Mouse (Mus musculus): ENCODE data around the gene Wfdc5. TPM values are rescaled to one million over a fixed set of nuclear protein-coding genes. Genes with fewer than 3 reads are reported as not detected.

Gene Wfdc5
- polyA plus RNA-seq, 1 experiment from 2014 or later, result not detected

DNA sequence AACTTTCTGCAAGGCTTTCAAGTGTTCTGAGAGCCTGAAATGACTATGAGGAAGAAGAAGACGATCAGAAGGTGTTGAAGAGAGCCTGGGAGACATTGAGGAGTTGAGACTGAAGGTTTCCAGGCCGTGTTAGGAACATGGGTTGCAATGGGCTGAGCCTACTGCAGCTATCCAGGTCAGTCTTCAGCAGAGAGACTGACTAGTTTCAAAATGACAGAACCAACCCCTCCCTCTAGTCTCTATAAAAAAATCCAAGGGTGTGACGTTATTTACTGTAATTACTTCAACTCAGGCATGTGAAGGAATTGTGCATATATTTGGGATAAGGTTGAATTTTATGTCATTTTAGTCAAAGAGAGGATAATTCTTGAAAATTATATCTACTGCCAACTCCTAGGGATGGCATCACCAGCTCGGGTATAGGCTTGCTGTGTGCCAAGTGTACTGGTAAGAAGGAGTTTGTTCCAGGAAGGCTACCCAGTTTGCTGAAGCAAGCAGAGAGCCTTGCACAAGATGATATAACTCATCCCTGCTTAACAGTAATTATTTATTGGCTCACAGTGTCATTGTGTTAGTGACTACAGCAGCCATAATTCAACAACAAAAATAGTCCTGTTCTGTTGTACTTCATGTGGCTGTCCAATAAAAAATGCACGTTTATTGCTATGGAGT is 12.6 kb upstream of the Wfdc5 start:
- Histone ChIP-seq H3K4me1 (no peaks in the 10 kb centered on the region), H3K9me3 (no peaks in the 10 kb centered on the region), H3K4me2 (no peak overlapping the region), H3K27ac (no peak overlapping the region), H3K4me3 (no peak overlapping the region), H3K27me3 (no peaks in the 10 kb centered on the region), H3K36me3 (no peaks in the 10 kb centered on the region), H3K9ac (no peak overlapping the region)
- ATAC-seq (ENCODE audit: insufficient number of reproducible peaks, insufficient read depth, low FRiP score, low TSS enrichment, low read depth), result no peak
- WGBS, result 85% methylated on average over 5 of the region's 5 CpGs

DNA sequence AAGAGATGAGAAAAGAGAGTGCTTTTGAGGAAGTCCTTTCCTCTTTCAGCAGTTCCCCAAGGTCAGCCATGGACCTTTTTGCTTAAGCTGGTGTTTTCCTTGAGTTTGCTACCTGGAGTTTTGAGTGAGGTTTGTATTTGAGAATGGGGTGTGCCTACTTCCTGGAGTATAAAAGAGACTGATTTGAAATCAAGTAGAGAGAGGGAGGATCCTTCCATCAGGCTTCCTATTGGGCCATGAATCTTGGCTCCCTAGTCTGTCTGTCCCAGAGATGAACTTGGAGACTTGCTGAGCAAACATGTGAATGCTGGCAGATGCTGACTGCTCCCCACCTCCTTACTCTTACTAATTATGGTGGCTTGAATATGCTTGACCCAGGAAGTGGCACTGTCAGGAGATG is 9.7 kb upstream of the Wfdc5 start:
- Histone ChIP-seq H3K27me3 (no peaks in the 10 kb centered on the region), H3K9ac (no peak overlapping the region), H3K27ac (no peak overlapping the region), H3K9me3 (no peaks in the 10 kb centered on the region), H3K4me2 (no peak overlapping the region), H3K4me1 (no peaks in the 10 kb centered on the region), H3K36me3 (no peaks in the 10 kb centered on the region), H3K4me3 (no peak overlapping the region)
- no peak for ATAC-seq (ENCODE audit: insufficient number of reproducible peaks, insufficient read depth, low FRiP score, low TSS enrichment, low read depth)

DNA sequence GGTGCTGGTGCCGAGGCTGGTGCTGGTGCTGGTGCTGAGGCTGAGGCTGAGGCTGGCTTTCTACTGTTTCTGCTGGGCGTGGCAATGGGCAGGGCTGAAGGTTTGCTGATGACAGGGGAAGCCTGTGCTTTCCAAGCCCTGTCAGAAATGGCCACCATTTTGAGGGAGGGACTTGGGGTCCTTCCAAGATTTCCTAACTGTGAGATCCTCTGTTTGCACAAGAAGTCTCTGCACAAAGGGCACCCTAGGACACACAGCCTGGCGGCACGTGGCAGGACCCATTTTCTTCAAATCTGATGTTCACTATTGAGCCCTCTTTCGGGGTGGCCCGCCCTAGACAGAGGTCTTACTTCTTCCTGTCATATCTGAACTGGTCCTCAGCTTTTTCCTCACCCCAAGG is 8.0 kb upstream of the Wfdc5 start, which contains the start of gene Wfdc12:
Gene Wfdc12 (minus strand): TSS at position 33 of the 400 bp plus-strand sequence.
- Histone ChIP-seq H3K9me3 (no peaks in the 10 kb centered on the region), H3K4me3 (no peak within 1 kb of the TSS), H3K27me3 (no peaks in the 10 kb centered on the region), H3K9ac (no peak within 1 kb of the TSS), H3K4me1 (no peaks in the 10 kb centered on the region), H3K27ac (no peak within 1 kb of the TSS), H3K36me3 (no peaks in the 10 kb centered on the region), H3K4me2 (no peak within 1 kb of the TSS)
- WGBS, result 91% methylated on average over 6 of the region's 6 CpGs
- ATAC-seq (ENCODE audit: insufficient number of reproducible peaks, insufficient read depth, low FRiP score, low TSS enrichment, low read depth), result no peak

DNA sequence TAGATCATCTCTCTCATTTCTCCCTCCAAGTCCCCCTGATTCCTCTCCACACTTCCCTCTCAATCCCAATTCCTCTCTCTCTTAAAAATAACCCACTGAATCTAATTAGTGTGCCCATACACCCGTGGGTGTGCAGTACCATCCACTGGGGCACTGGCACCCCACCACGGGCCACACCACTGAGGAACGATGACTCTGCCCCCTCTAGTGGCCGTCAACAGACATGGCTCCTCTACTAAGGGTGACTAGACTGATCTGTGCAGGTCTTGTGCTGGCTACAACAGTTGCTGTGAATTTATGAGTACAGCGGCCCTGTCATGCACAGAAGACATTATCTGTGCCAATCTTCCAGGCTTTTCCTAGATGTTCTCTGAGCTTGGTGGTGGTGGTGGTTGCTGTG is 6.2 kb upstream of the Wfdc5 start:
- Histone ChIP-seq H3K4me3 (no peak overlapping the region), H3K9me3 (no peaks in the 10 kb centered on the region), H3K27ac (no peak overlapping the region), H3K4me1 (peaks cover 8% of the 10 kb centered on the region), H3K27me3 (no peaks in the 10 kb centered on the region), H3K9ac (no peak overlapping the region), H3K36me3 (no peaks in the 10 kb centered on the region), H3K4me2 (no peak overlapping the region)
- no peak for ATAC-seq (ENCODE audit: insufficient number of reproducible peaks, insufficient read depth, low FRiP score, low TSS enrichment, low read depth)
- 27% methylated on average over 5 of the region's 5 CpGs for WGBS

DNA sequence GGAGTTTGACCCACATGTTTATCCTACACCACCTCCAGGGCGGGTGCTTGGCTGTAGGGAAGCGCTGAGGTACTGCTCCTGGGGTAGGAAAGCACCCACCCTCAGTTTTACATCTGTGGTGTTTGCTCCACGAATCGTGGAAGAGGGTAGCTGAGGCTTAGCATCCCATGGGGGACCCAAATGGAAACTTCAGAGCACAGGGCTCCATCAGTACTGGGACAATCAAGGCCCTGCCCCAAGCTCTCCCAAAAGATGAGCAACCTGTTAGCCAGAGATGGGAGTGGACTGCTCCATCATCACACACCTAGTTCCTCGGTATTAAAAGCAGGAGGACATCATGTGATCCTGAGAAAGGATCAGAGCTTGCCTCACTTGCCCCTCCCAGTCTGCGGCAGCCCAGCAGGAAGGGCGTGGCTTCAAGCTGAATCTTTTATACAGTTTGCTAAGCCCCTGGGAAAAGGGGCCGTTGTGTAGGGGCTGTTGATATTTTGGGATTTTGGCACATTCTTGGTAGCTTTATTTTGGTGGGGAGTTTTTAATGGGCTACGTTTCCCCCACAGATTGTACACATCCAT is 1.7 kb upstream of the Wfdc5 start:
- Histone ChIP-seq H3K4me1 (peaks cover 14% of the 10 kb centered on the region), H3K9ac (no peak overlapping the region), H3K36me3 (no peaks in the 10 kb centered on the region), H3K4me2 (no peak overlapping the region), H3K4me3 (no peak overlapping the region), H3K9me3 (no peaks in the 10 kb centered on the region), H3K27me3 (0 out of 2 replicates have a peak, but pooled peaks cover 6% of the 10 kb centered on the region), H3K27ac (no peak overlapping the region)
- no peak for ATAC-seq (ENCODE audit: insufficient number of reproducible peaks, insufficient read depth, low FRiP score, low TSS enrichment, low read depth)
- 41% methylated on average over 9 of the region's 9 CpGs for WGBS

DNA sequence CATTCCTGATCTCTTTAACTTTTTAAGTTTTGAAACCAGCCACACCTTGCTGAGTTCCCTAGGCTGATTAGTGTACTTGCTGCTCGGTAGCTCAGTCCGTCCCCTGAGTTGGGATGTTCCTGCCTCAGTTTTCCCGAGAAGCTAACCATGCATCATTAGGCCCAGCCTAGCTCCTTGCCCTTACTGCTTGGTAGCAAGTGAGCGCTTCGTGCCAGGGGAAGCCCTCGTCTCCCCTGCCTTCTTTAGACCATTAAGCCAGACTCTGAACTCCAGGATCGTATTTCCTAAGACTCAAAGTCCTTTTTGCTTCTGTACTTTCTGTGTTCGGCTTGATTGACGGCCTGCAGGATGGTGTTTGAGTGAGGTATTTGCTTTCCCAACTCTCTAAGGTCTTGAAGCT is 798 bp upstream of the Wfdc5 start:
- H3K4me3 ChIP-seq, result no peak overlapping the region
- no peaks in the 10 kb centered on the region for H3K9me3 ChIP-seq
- no peak overlapping the region for H3K4me2 ChIP-seq
- H3K4me1 ChIP-seq, result peaks cover 14% of the 10 kb centered on the region
- no peaks in the 10 kb centered on the region for H3K36me3 ChIP-seq
- no peak for ATAC-seq (ENCODE audit: insufficient number of reproducible peaks, insufficient read depth, low FRiP score, low TSS enrichment, low read depth)
- WGBS, result 52% methylated on average over 9 of the region's 9 CpGs
- no peak overlapping the region for H3K27ac ChIP-seq
- H3K27me3 ChIP-seq, result 0 out of 2 replicates have a peak, but pooled peaks cover 6% of the 10 kb centered on the region
- H3K9ac ChIP-seq, result no peak overlapping the region

DNA sequence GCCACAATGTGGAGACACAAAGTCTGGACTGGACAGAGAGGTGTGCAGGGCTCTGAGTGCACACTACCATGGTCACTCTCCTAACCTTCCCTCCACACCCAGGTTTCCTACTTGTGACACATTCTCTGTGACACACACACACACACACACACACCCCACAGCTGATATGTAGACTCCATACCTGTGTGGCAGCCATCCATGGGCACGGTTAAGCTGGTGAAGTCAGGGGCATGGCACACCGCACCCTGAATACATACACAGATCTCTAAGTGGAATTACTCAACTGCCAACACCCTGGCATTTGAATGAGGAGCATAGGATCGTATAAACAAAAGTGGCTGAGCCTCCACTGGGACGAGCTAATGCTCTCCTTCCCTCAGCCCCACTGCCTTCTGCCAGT is 1.8 kb downstream of the Wfdc5 start:
- Histone ChIP-seq H3K4me3 (no peak overlapping the region), H3K9me3 (no peaks in the 10 kb centered on the region), H3K27me3 (peaks cover 14% of the 10 kb centered on the region; the same call in 1 of the 2 replicates), H3K9ac (no peak overlapping the region), H3K4me1 (peaks cover 14% of the 10 kb centered on the region), H3K36me3 (no peaks in the 10 kb centered on the region), H3K4me2 (no peak overlapping the region), H3K27ac (no peak overlapping the region)
- 89% methylated on average over 4 of the region's 4 CpGs for WGBS
- no peak for ATAC-seq (ENCODE audit: insufficient number of reproducible peaks, insufficient read depth, low FRiP score, low TSS enrichment, low read depth)

DNA sequence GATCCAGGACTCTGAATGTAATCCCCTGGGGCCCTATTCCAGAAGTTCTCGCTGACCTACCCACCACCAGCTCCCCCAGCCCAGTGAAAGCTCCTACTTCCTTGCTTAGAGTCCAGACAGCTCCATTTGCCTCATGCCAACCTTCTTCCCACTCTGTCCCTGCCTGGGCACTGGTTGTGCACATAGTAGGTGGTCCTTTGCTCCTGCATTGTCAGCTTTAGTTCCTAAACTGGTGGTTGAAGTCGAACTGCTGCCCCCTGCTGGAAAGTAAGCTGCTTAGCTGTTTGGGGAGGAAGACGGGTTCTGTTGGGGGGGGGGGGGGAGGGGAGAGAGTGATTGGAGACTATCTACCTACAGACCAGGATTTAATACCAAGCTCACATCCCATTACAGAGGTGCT is 2.4 kb downstream of the Wfdc5 start:
- Histone ChIP-seq H3K9ac (no peak overlapping the region), H3K4me3 (no peak overlapping the region), H3K4me2 (no peak overlapping the region), H3K4me1 (peaks cover 14% of the 10 kb centered on the region), H3K9me3 (no peaks in the 10 kb centered on the region), H3K27me3 (peaks cover 14% of the 10 kb centered on the region; the same call in 1 of the 2 replicates), H3K27ac (no peak overlapping the region), H3K36me3 (no peaks in the 10 kb centered on the region)
- WGBS, result 30% methylated on average over 3 of the region's 3 CpGs
- ATAC-seq (ENCODE audit: insufficient number of reproducible peaks, insufficient read depth, low FRiP score, low TSS enrichment, low read depth), result no peak

DNA sequence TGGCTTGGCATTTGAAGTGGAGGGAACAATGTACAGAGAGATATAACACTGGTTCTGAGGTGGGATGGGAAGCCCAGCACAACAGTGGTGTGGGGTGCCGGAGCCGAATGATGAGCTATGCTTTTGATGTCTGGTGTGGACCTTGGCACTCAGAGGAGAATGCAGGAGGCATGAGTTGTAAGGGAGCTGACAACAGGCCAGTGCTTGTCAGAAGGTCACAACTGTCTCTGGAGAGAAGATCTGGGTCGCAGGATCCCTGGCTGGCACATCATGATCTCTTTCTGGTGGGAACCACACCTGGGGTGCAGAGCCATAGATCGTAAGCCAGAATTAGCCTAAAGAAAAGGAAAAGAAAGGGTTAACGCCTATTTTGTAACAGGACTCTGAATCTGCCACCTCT is 4.7 kb downstream of the Wfdc5 start:
- H3K4me1 ChIP-seq, result peaks cover 3% of the 10 kb centered on the region; the same call in 1 of the 2 replicates
- no peaks in the 10 kb centered on the region for H3K36me3 ChIP-seq
- H3K27ac ChIP-seq, result no peak overlapping the region
- H3K4me3 ChIP-seq, result no peak overlapping the region
- H3K4me2 ChIP-seq, result no peak overlapping the region
- H3K9ac ChIP-seq, result no peak overlapping the region
- WGBS, result 67% methylated on average over 5 of the region's 5 CpGs
- H3K27me3 ChIP-seq, result peaks cover 27% of the 10 kb centered on the region
- no peak for ATAC-seq (ENCODE audit: insufficient number of reproducible peaks, insufficient read depth, low FRiP score, low TSS enrichment, low read depth)
- H3K9me3 ChIP-seq, result no peaks in the 10 kb centered on the region

DNA sequence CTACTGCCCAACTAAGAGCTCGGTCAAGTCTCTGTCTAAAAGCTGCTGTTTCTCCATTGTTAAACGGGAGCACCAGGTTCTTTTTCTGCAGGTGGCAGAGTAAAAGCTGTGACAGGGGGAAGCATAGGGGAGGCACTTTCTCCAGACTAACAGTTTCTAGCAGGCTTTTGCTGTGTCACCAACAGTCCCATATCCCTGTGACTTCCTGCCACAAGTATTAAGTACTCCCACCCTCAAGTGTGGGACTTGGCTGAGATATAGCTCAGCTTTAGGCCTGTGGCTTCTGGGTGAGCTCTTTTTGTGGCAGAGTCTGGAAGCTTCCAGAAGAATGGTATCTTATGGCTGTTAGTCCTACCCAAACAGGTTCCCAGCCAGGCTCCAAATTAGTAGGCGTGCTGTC is 6.7 kb downstream of the Wfdc5 start:
- Histone ChIP-seq H3K27ac (no peak overlapping the region), H3K36me3 (no peaks in the 10 kb centered on the region), H3K4me1 (peaks cover 12% of the 10 kb centered on the region), H3K4me2 (no peak overlapping the region), H3K9ac (no peak overlapping the region), H3K27me3 (peaks cover 44% of the 10 kb centered on the region), H3K9me3 (no peaks in the 10 kb centered on the region), H3K4me3 (no peak overlapping the region)
- WGBS, result 76% methylated on average over 3 of the region's 3 CpGs
- no peak for ATAC-seq (ENCODE audit: insufficient number of reproducible peaks, insufficient read depth, low FRiP score, low TSS enrichment, low read depth)

DNA sequence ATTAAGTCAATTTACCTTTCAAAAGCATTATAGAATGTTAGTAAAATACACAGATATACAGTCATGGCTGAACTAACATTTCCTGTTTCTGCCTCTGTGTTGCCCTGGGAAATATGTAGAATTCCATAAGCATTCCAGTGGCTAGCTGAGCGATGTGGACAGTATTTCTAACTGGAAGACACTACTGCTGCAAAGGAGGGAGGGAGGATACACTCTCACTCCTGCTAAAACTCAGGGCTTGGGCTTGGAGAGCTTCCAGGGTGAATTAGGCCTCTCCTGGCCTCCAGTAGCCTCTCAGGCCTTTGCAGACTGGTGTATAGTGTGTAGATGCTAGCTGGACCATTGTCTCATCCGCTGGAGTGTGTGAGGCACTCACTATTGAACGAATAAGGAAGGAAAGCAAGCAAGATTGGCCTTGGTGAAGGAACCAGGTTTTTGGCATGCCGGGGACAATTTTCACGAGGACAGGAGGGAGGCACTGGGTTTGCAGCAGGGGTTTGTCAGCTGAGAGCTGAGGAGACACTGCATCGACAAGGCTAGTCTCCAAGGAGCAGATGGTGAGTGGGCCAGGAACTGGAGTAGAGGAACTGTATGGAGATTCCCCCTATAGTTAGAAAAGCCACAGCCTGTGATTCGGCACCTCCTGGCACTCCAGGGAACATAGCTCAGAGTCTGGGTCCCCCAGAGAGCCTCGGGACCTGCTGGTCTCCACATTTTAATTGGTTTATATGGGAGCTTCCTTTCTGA is 7.7 kb downstream of the Wfdc5 start:
- Histone ChIP-seq H3K4me1 (peaks cover 18% of the 10 kb centered on the region), H3K27me3 (peaks cover 54% of the 10 kb centered on the region), H3K27ac (no peak overlapping the region), H3K4me3 (no peak overlapping the region), H3K36me3 (no peaks in the 10 kb centered on the region), H3K9me3 (no peaks in the 10 kb centered on the region), H3K4me2 (no peak overlapping the region), H3K9ac (no peak overlapping the region)
- ATAC-seq (ENCODE audit: insufficient number of reproducible peaks, insufficient read depth, low FRiP score, low TSS enrichment, low read depth), result no peak
- 73% methylated on average over 8 of the region's 8 CpGs for WGBS

DNA sequence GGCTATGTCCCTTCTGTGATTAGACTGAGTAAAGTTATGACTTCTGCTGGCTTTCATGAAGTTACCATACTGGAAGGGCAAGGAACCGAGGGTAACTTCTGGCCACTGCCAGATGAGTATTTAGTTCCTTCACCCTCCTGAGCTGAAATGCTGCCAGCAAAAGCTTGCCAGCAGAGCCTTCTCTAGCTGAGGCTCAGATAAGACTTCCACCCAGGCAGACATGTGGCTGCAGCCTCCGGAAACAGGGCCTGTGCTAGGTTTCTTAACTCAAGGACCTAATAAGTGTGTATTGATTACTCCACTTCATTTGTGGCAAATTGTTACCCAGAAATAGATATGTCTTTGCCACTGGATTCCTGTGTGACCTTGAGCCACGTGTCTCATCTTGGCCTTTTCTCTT is 9.1 kb downstream of the Wfdc5 start:
- H3K9me3 ChIP-seq, result no peaks in the 10 kb centered on the region
- WGBS, result 64% methylated on average over 3 of the region's 3 CpGs
- H3K4me1 ChIP-seq, result peaks cover 21% of the 10 kb centered on the region
- H3K27ac ChIP-seq, result no peak overlapping the region
- H3K27me3 ChIP-seq, result peaks cover 62% of the 10 kb centered on the region
- no peaks in the 10 kb centered on the region for H3K36me3 ChIP-seq
- no peak for ATAC-seq (ENCODE audit: insufficient number of reproducible peaks, insufficient read depth, low FRiP score, low TSS enrichment, low read depth)
- H3K4me3 ChIP-seq, result no peak overlapping the region
- H3K9ac ChIP-seq, result no peak overlapping the region
- H3K4me2 ChIP-seq, result no peak overlapping the region

All from embryonic facial prominence, embryonic 13.5 days (tissue).